Comparison of ENCODE assay signal across 29 mouse cellular contexts in the genomic region with DNA sequence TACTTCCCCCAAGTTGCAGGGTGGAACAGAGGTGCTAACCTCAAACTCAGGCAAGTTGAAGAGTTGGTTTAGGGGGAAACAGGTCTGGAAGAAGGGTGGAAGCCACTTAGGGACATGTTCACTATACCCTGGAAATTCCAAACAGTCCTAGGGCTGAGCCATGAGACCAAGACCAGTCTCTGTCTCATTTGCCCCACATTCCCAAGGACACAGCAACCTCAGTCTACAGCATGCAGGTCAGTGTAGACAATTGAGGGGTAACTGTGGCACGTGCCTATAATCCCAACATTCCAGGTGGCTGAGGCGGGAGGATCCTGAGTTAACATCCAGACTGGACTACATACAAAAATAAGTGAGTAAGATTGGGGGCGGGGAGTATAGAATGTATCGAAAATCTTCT. TPM values are rescaled to one million over a fixed set of nuclear protein-coding genes. Genes with fewer than 3 reads are reported as not detected.
"Had no signal": no experiment of that assay in that cellular context is flagged by ENCODE, and none has a peak within 500 bp of the region (broad histone marks: within the 10 kb centered on the region; RNA-seq: fewer than 3 reads in every experiment).

No protein-coding gene starts in this region.

- ATAC-seq: inflammation-experienced regulatory T-cells, adult 6 months; intestine, embryonic 16.5 days; lung, postnatal 0 days had no signal

- H3K4me2 ChIP-seq: limb, embryonic 13.5 days; lung, embryonic 14.5 days; neural tube, embryonic 12.5 days; neural tube, embryonic 15.5 days; stomach, embryonic 15.5 days had no signal

- H3K27ac ChIP-seq: limb, embryonic 10.5 days; limb, embryonic 13.5 days; macrophage; neural tube, embryonic 12.5 days; neural tube, embryonic 15.5 days; stomach, embryonic 15.5 days had no signal

- DNase-seq: kidney, adult 18-20 months; kidney, adult 9 months; kidney, postnatal 14 days; kidney, postnatal 4 days; layer of hippocampus, adult 9-11 months; lung, embryonic 14.5 days; retina, postnatal 1 day; right cerebral cortex, postnatal 25 days; spleen, adult 18-20 months; thymus, adult 2 months; thymus, postnatal 14 days; thymus, postnatal 4 days had no signal

- H3K4me3 ChIP-seq: limb, embryonic 10.5 days; limb, embryonic 13.5 days; neural tube, embryonic 12.5 days; neural tube, embryonic 15.5 days; stomach, embryonic 15.5 days had no signal

- H3K9ac ChIP-seq: limb, embryonic 13.5 days; lung, embryonic 14.5 days; neural tube, embryonic 12.5 days; neural tube, embryonic 15.5 days; stomach, embryonic 15.5 days had no signal

- H3K9me3 ChIP-seq: limb, embryonic 10.5 days; limb, embryonic 13.5 days; neural tube, embryonic 12.5 days; neural tube, embryonic 15.5 days; stomach, embryonic 15.5 days had no signal

- H3K27me3 ChIP-seq: limb, embryonic 13.5 days; neural tube, embryonic 12.5 days; neural tube, embryonic 15.5 days; stomach, embryonic 15.5 days had no signal

RNA-seq across cellular contexts. Expression of a gene that starts 7.9 kb away (rescaled TPM):
- total RNA-seq: layer of hippocampus, adult 18-20 months; layer of hippocampus, postnatal 25 days; left cerebral cortex, adult 18-20 months; left cerebral cortex, postnatal 25 days; liver, adult 2 months; megakaryocyte, adult 5-6 weeks had no signal
- polyA plus RNA-seq: inflammation-experienced regulatory T-cells, adult 6 months; intestine, embryonic 16.5 days; kidney, embryonic 16.5 days; liver, adult 2 months; liver, embryonic 16.5 days; lung, postnatal 0 days; macrophage; neural tube, embryonic 12.5 days; stomach, embryonic 15.5 days had no signal

RNA-seq across cellular contexts. Expression of a gene that starts 12.0 kb away (rescaled TPM):
- total RNA-seq: layer of hippocampus, adult 18-20 months; layer of hippocampus, postnatal 25 days; left cerebral cortex, adult 18-20 months; left cerebral cortex, postnatal 25 days; liver, adult 2 months; megakaryocyte, adult 5-6 weeks had no signal
- polyA plus RNA-seq: inflammation-experienced regulatory T-cells, adult 6 months; intestine, embryonic 16.5 days; kidney, embryonic 16.5 days; limb, embryonic 10.5 days; liver, adult 2 months; liver, embryonic 16.5 days; lung, embryonic 14.5 days; lung, postnatal 0 days; macrophage; neural tube, embryonic 12.5 days; neural tube, embryonic 15.5 days; stomach, embryonic 15.5 days had no signal

RNA-seq across cellular contexts. Expression of a gene that starts 13.3 kb away (rescaled TPM):
- total RNA-seq: layer of hippocampus, adult 18-20 months; layer of hippocampus, postnatal 25 days; left cerebral cortex, adult 18-20 months; left cerebral cortex, postnatal 25 days; liver, adult 2 months; megakaryocyte, adult 5-6 weeks had no signal
- polyA plus RNA-seq: kidney, embryonic 16.5 days; limb, embryonic 10.5 days; liver, adult 2 months; liver, embryonic 16.5 days; lung, embryonic 14.5 days; lung, postnatal 0 days; macrophage; neural tube, embryonic 12.5 days; neural tube, embryonic 15.5 days; stomach, embryonic 15.5 days; thymus, adult 2 months had no signal
